In genomic region chr10:128895952-128896693, GRCm38 (mm10) we compare ENCODE assay signal across 1 mouse cellular context.
TF ChIP-seq lines count a peak whose summit lies in the region.

No protein-coding gene starts in this region.

TF ChIP-seq in MEL, 35 proteins besides CTCF, POLR2A, EP300 and RAD21:
- TF ChIP-seq NRF1 (IDR thresholded peaks at IDR 0.05; ENCODE audit: insufficient read depth, low read depth, low read length, poor library complexity, severe bottlenecking): no peak
- no peak for TF ChIP-seq CHD1 (IDR thresholded peaks at IDR 0.05; ENCODE audit: low read depth, low read length)
- no peak for TF ChIP-seq MAFK (IDR thresholded peaks at IDR 0.05; ENCODE audit: borderline replicate concordance, low read depth, low read length)
- TF ChIP-seq KAT2A (conservative IDR thresholded peaks at IDR 0.05; ENCODE audit: low read depth, low read length): no peak
- no peak for TF ChIP-seq NELFE (IDR thresholded peaks at IDR 0.05; ENCODE audit: low read depth, low read length)
- no peak for TF ChIP-seq ZMIZ1 (IDR thresholded peaks at IDR 0.05; ENCODE audit: low read depth, low read length)
- TF ChIP-seq POLR2AphosphoS2 (IDR thresholded peaks at IDR 0.05; ENCODE audit: low read length): no peak
- no peak for TF ChIP-seq TBP (IDR thresholded peaks at IDR 0.05; ENCODE audit: low read depth, low read length)
- no peak for TF ChIP-seq SIN3A (IDR thresholded peaks at IDR 0.05; ENCODE audit: low read length)
- TF ChIP-seq BHLHE40 (IDR thresholded peaks at IDR 0.05; ENCODE audit: borderline replicate concordance, low read depth, low read length): no peak
- no peak for TF ChIP-seq ZNF384 (IDR thresholded peaks at IDR 0.05; ENCODE audit: low read depth, low read length)
- no peak for TF ChIP-seq UBTF (IDR thresholded peaks at IDR 0.05; ENCODE audit: borderline replicate concordance, insufficient read depth, low read depth, low read length)
- TF ChIP-seq CHD2 (IDR thresholded peaks at IDR 0.05; ENCODE audit: low read length): no peak
- TF ChIP-seq E2F4 (IDR thresholded peaks at IDR 0.05; ENCODE audit: borderline replicate concordance, low read depth, low read length): no peak
- TF ChIP-seq MXI1 (IDR thresholded peaks at IDR 0.05; ENCODE audit: low read depth, low read length): no peak
- no peak for TF ChIP-seq ZC3H11A (IDR thresholded peaks at IDR 0.05; ENCODE audit: low read depth, low read length)
- no peak for TF ChIP-seq POLR2AphosphoS5 (IDR thresholded peaks at IDR 0.05; ENCODE audit: borderline replicate concordance, low read depth, low read length)
- TF ChIP-seq ZKSCAN1 (IDR thresholded peaks at IDR 0.05; ENCODE audit: low read depth, low read length): no peak
- TF ChIP-seq RCOR1 (IDR thresholded peaks at IDR 0.05; ENCODE audit: low read depth, low read length): no peak
- no peak for TF ChIP-seq MAZ (IDR thresholded peaks at IDR 0.05; ENCODE audit: low read depth, low read length)
